Mouse (Mus musculus) T-cell, adult 2 months (primary cell): ENCODE results near the gene Cdk14.

Source experiments
- DNase-seq: peaks from one replicate; pipeline ENCODE4 v3.0.0; 2022; ENCODE audit warnings: low spot score

Gene Cdk14

DNA sequence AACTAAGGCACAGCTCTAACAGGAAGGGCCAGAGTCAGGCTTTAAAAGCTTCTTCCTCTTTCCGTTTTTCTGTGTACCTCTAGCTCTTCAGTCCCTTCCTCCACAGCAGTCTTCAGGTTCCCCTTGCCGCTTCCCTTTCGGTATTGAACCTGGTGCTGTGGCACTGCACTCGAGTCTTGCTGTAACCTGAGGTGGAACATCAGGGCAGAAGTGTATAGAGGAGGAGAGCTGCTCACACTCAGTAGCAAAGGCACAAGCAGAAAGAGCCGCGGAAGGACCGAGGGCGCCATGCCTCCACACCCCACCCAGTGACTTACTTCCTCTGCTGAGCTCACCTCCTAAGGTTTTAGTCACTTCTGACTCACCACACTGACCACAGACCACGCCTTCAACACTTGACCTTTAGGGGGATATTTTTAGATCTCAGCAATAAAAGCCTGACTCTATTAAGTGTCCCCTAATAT lies at the start of gene Cdk14:
Gene Cdk14 (minus strand): TSS at position 321 of the 464 bp plus-strand sequence.
- no peak for DNase-seq

DNA sequence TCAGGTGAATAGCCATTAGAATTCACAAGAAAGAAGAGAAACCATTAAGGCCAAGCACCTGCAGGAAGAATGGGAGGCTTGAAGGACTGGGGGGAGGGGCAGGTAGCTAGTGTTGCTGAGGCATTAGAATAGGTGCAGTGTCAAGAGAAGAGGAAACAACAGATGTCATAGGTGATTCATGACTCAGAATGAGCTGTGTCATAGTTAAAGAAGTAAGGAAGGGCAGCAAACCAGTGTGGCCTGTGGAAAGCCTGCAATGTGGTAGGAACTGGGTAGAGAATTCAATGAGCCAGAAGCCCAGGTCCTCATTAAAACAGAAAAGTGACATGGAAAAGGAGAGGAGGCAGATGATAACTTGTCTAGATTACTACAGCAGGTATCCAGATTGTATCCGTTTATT lies 45.1 kb upstream of the Cdk14 start:
- DNase-seq = no peak

DNA sequence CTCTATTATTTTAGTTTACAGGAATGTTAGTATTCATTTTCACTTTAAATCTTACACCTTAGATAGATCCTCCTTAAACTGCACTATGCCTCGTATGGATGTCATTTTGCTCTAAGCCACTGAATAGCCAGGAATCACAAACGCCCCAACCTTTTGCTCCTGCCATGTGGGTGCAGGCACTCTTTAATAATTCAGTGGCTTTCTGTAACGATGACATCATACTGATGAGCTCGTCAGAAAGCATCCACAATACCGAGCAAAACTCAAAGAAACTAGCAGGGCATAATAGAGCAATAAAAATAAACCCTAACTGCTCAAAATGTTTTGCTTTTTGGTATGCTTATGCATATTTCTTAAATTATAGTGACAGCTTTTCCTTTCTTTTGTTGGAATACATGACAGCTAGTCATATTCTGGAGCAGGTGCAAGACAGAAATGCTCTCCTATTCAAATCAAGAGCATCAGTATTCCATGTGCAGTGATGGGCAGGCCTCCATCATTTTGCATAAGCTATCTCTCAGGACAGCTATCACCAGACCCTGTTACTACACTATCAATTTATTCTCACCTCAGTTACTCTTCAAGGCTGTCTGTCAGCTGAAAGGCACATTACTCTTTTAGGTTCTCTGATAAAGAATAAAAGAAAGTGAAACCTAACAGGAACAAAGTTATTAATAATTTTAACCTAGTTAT lies 11.8 kb upstream of the Cdk14 start:
- no peak for DNase-seq

DNA sequence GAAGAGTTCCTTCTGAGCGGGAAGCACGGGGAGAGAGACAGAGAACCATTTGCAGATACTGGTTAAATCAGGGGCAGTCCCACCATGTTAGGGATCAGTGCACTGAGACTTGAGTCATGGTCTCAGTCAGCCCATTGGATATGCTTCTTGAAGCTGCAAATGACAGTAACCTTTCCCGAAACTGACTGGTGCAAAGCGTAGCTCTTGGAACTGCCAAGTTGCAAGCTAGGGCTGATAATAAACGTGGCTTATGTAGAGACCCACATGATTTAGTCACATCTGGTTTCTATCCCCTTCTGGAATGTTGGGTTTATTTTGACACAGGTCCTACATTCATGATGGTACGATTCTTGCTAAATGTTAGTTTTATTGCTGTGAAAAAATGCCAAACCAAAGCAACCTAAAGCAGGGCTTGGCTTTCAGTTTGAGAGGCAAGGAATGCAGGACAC lies 3.6 kb upstream of the Cdk14 start:
- DNase-seq = no peak

- DNase-seq = no peak
Measured at GRCm38 (mm10) chr5:5423081-5423480, 3.0 kb upstream of the Cdk14 start.

- no peak for DNase-seq
Measured at GRCm38 (mm10) chr5:5421439-5421838, 1.3 kb upstream of the Cdk14 start.

GRCm38 (mm10) chr5:5419253-5419652 lies 859 bp downstream of the Cdk14 start:
- no peak for DNase-seq

GRCm38 (mm10) chr5:5414835-5415234 lies 5.3 kb downstream of the Cdk14 start:
- DNase-seq = no peak

DNA sequence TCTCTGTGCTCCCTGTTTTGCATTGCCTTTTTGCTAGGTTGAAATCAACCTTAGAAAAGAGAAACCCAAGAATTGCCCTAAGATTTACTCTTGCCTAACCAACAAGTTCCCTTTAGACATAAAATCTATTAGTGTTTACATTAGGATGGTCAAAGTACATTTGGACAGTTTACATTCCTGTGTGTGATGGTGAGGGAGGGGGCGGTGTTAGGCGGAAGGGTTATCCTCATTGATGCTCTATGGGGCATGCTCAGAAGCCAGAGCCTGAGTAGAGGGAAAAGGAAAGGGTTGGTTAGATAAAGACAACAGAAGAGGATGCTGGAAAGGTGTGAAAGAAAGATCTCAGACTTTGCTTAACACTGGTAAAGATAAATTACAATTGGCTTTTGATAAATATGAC lies 8.2 kb downstream of the Cdk14 start:
- no peak for DNase-seq

- no peak for DNase-seq
Measured at GRCm38 (mm10) chr5:5401986-5402385, 18.1 kb downstream of the Cdk14 start.

DNA sequence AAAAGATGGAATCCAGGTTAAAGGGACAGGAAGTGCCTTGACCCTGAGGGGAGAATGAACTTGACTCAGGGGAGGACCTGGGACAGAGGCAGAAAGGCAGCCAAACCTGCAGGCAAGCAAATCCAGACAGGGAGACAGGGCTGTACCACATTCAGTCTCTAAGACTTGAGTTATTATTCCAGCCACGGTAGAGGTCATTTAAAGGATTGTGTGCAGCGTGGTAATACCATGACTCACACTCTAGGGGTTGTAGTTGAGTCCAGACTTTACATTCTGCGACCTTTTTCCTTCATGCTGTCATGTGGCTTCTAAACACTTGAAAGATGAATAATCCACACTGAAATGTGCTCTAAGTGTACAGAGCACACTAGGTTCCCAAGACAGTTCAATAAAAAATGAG lies 27.3 kb downstream of the Cdk14 start:
- no peak for DNase-seq

GRCm38 (mm10) chr5:5380731-5381718 lies 39.1 kb downstream of the Cdk14 start:
- no peak for DNase-seq

GRCm38 (mm10) chr5:5379870-5380730 lies 40.0 kb downstream of the Cdk14 start:
- no peak for DNase-seq

- DNase-seq = no peak
Measured at GRCm38 (mm10) chr5:5379501-5379869, 40.6 kb downstream of the Cdk14 start.

DNA sequence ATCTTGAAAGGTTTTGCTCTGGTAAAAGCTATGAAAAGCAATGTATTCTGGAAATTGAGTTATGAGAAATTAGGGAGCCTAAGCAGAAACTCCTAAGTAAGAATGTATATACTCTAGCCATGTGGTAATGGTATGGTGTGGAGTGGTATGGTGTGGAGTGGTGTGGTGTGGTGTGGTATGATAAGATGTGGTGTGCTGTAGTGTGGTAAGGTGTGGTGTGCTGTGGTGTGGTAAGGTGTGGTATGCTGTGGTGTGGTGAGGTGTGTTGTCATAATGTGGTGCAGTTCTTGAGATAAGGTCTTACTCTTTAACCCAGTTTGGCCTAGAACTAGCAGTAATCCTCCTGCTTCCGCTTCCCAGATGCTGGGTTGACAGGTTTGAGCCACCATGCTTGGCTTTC lies 45.7 kb downstream of the Cdk14 start:
- no peak for DNase-seq

GRCm38 (mm10) chr5:5373541-5373940 lies 46.6 kb downstream of the Cdk14 start:
- no peak for DNase-seq

DNA sequence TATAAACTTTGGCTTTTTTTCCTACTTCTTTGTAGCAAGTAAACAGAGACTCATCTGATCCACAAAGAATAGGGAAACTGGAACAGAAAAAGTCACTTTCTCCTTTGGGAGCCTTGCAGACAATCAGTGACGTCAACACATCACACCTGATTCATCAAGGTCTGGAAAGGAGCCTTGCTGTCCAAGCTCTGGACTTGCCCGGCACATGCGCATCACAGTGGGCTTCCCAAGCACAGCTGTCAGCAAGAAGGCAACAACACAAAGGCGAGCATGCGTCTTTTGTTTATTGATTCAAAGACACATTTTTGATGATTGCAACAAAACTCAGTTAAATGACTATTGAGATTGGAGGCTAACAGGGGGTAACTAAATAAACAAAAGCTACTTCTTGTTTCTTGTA lies 47.2 kb downstream of the Cdk14 start:
- no peak for DNase-seq

- DNase-seq = no peak
Measured at GRCm38 (mm10) chr5:5372354-5372753, 47.8 kb downstream of the Cdk14 start.

GRCm38 (mm10) chr5:5370322-5371082 lies 49.6 kb downstream of the Cdk14 start:
- DNase-seq = no peak

DNA sequence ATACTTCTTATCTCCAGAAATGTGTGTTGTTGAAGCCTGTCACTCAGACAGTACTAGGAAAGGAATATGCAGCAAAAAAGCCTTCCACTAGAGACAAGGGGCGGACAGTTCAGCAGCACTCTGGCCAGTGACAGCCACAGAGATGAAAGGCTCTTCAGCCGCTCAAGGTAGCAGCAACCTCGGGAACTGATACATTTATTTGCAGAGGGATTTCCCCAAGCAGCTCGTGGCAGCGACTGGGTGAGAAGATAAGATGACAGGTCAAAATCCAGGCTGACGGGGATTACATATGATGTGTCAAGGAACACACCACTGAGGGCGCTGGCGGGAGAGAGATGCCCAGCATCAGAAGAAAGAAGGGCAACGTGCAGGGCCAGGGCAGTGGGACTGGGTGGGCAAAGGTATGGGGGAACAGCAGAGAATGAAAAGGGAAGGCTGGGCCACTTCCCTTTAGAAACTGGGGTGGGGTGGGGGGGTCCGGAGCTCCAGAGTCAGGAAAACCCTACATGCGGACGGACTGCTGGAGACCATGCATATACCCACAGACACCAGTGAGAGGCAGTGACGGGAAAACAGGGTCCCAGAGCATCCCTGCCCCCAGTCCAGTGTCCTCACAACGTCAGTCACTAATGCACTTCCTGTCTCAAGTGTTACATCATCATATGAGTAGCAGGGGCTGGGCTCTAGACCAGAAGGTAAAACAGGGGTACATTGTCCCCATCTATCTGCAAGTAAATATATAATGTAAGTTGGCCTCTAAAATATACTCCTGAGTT lies 51.5 kb downstream of the Cdk14 start:
- DNase-seq = no peak

DNA sequence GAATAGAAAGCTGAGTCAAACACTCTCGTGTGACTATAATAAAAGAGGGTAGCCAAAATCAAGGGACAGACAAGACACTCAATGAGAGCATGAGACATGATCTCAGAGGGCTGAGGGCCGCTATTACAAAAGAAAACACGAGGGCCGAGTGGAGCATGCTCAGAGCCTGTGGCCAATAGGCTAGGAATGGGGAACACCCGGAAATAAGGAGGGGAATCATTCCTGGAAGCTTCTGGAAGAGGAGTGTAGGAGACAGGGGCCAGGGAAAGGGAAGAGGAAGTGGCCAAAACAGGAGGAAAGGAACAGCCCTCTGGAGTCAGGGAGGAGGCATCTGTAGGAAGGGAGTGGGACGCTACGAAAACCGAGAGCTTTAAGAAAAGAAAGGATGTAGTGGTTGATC lies 52.6 kb downstream of the Cdk14 start:
- no peak for DNase-seq
